Mouse (Mus musculus) adrenal gland, postnatal 25 days (tissue): ENCODE results near the gene Mipep. TPM values are rescaled to one million over a fixed set of nuclear protein-coding genes. Genes with fewer than 3 reads are reported as not detected.

Experiments
- DNase-seq: peaks from one replicate; pipeline ENCODE4 v3.0.0; 2021; ENCODE audit warnings: mixed read lengths
- total RNA-seq: library from RNA; stranded (reverse); gene quantifications from 2 replicates; pipeline ENCODE4 v1.2.3, GENCODE M21; 2021

The Mipep gene
- total RNA-seq, 1 experiment from 2014 or later = 37.1 TPM

GRCm38 (mm10) chr14:60882106-60882505, 97.7 kb downstream of the Mipep start:
- DNase-seq = no peak

DNA sequence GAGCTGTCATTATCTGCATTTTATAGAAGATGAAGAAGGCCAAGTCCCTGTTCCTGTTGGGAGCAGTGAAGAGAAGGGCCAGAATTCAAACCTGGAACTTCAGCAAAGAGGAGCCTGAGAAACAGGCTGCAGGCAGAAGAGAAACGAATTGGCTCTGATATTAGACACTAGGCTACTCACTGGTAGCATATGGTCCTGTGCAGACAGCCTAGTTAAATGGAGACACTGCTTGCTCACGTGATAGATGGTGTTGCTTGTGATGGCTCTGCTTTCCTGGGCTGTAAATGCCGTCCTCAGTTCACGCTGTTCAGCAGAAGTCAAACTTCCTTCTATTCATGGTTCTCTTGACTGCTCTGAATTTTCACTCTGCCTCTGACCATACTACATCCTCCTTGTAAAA, 98.3 kb downstream of the Mipep start:
- DNase-seq = no peak

- DNase-seq = no peak
Measured at GRCm38 (mm10) chr14:60885361-60885950, 101.1 kb downstream of the Mipep start.

DNA sequence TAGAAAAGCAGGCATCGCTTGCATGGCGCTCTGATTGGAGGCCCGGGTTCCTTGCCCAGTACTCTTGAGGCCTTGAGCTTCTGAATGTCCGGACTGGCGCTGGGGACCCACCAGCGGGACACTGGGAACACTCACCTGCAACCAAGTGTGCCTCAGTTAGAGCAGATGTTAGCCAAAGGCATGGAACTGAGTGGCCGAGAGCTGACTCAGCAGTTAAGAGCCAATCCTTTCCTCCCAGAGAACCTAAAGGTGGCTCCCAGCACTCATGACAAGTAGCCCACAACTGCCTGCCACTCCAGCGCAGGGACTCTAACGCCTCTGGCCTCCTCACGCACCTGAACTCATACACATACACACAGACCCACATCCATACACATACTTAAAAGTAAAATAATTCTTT, 109.5 kb downstream of the Mipep start:
- no peak for DNase-seq

- no peak for DNase-seq
Measured at GRCm38 (mm10) chr14:60895172-60896000, 111.0 kb downstream of the Mipep start.

- DNase-seq = no peak
Measured at GRCm38 (mm10) chr14:60898086-60898667, 113.8 kb downstream of the Mipep start.

- no peak for DNase-seq
Measured at GRCm38 (mm10) chr14:60904501-60904900, 120.1 kb downstream of the Mipep start.

DNA sequence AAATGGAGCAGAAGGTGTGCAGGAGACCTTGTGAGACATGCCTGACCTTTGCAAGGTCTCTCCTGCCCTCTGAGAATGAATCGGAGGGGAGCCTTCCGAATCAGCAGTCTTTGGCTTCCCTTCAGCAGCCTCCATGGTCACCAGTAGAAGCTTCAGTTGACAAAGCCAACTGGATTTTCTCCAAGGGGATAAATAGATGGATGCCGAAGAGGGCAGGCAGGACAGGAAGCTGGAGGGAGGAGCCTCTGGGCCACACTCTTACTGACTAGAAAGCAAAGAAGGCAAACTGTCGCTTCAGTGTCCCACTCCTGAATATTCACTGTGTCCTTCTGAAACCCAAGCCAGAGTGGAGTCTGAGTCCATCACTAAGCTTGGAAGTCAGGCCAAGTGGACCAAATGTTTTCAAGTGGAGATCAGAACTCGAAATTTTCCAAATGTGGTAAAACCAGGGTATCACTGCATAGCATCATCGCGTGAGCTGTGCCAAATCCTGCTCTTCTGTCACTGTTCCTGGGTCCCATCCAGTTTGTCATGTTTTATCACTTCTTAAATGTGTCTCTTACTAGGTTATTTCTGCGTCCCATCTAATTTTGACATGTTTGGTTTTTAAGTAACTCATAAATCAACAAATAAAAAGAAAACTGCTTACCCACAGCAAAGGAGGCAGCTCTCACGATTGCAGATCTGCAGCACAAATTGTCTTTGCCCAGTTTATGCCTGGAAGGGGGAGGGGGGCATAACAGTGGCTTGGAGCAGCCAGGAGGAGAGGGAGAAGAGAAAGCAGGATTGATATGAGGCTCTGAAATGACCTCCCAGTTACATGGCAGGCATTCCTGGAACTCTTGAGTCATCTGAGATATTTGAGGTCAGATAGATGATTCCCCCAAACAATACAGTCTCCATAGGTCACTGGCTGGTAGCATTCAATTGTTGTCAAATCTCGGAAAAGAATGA, 122.3 kb downstream of the Mipep start:
- DNase-seq = no peak

DNA sequence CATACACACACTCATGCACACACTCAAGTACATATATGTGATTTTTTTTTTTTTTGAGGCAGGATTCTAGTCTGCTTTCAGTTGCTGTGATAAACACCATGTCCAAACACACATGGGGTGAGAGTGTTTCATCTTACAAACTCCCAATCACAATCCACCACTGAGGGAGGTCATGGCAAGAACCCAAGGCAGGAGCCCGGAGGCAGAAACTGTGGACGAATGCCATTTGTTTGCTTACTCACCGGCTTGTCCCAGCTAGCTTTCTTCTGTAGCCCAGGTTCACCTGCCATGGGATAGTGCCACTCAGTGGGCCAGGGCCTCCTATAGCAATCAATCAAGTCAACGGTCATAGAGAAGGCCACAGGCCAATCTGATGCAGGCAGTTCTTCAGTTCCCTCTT, 125.0 kb downstream of the Mipep start:
- DNase-seq = no peak

- DNase-seq = no peak
Measured at GRCm38 (mm10) chr14:60910506-60911444, 126.4 kb downstream of the Mipep start.

DNA sequence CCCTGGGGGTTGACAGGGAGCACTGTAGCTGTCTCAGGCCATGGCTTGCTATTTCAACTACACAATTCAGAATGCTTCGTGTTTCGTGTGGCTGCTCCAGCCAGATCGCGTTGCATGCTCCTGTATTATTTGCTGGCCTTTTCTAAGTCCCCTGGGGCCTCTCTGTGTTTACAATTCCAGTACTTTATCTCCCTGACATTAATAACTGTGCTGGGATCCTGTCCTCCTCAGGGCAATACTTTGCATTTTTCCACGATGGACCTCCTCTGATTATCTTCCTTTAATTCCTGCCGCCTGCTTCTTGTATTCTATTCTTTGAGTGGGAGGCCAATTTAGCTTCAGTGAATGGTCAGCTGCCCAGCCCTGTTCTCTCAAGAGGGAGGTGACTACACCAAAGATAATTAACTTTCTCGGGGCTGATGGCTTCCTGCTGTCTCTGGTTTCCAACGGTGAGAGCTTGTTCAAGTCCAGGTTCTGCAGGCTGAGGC, 128.7 kb downstream of the Mipep start:
- DNase-seq = no peak

DNA sequence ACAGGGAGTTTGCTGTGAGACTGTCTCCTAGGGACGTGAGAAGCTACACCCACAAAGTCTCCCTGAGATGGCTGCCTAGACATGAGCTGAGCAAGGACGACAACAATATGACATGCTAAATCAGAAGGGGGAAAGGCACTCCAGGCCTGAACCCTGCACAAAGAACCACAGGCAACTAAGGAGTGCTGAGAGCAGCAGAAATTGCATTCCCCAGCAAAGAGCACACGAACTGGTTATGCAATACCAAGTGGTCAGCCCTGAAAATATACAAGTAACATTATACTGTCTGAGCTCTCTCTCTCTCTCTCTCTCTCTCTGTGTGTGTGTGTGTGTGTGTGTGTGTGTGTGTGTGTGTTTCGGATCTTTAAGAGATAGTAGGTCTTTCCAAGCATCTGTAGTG, 132.3 kb downstream of the Mipep start:
- DNase-seq = no peak

DNA sequence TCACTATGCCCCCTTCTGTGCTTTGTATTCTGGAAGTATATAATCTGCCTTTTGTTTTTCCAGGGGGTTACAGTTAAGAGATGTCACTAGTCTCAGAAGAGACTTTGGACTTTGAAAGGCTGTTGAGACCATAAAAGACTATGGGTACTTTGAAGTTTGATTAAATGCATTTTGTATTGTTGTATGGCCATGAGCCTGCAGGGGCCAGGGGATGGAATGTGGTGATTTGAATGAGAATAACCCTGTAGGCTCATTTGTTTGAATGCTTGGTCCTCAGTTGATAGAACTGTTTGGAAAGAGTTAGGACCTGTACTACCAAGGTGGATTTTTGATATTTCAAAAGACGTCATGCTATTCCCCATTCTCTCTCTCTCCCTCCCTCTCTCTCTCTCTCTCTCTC, 141.6 kb downstream of the Mipep start:
- no peak for DNase-seq

DNA sequence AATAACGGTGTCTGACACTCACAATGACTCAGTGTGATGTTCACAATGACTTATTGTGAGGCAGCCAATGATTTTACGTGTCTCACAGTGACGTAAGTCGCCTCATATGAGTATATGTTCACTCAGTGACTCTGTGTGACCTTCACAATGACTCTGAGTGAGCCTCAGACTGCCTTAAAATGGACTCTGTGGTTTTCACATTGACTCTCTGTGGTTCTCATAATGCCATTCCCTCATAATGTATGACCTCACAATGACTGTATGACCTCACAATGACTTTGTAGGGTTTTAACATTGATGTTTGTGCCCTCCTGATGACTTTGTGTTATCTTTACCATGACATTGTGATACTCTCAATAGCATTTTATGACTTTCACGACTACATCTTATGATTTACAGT, 151.3 kb downstream of the Mipep start:
- no peak for DNase-seq

GRCm38 (mm10) chr14:60937481-60938039, 153.2 kb downstream of the Mipep start:
- no peak for DNase-seq

Other genes with a start within 250 kb of the Mipep start
- gene Spata13, start 150.6 kb upstream of the Mipep start, total RNA-seq = 181 and 215 TPM in 2 replicates
- gene C1qtnf9, start 16.4 kb upstream of the Mipep start, total RNA-seq = 4.0 and 4.9 TPM in 2 replicates